Mouse (Mus musculus) midbrain, embryonic 14.5 days (tissue): Measurements from ENCODE around the gene Hist1h4b. TPM values are rescaled to one million over a fixed set of nuclear protein-coding genes. Genes with fewer than 3 reads are reported as not detected.
"Not testable (repeated sequence)": the region's sequence is repeated elsewhere in the genome, so short reads cannot be mapped to it uniquely, and the experiment has no call there.

Source experiments
- ATAC-seq: fragments of 200-750 bp; cut with Nextera tagmentation; 2 replicates; pipeline ENCODE4 v1.8.0; 2017; ENCODE audit warnings: moderate number of reproducible peaks, moderate library complexity; ENCODE audit not compliant: low FRiP score, low TSS enrichment
- DNase-seq: peaks from one replicate; pipeline ENCODE4 v3.0.0-alpha.2; 2015
- H3K27ac ChIP-seq: fragments of 300-500 bp; sonication (generic); replicated peaks from 2 replicates; pipeline ENCODE4 v1.5.1; 2014; ENCODE audit warnings: mild to moderate bottlenecking, low read depth, low read length, moderate library complexity
- H3K27me3 ChIP-seq: fragments of 300-500 bp; sonication (generic); 2 replicates; pipeline ENCODE4 v1.6.1; 2014; ENCODE audit warnings: low read length, control low read depth, mixed read lengths; ENCODE audit not compliant: control insufficient read depth, insufficient read depth
- H3K36me3 ChIP-seq: fragments of 300-500 bp; sonication (generic); 2 replicates; pipeline ENCODE4 v1.6.1; 2014; ENCODE audit warnings: low read length, control low read depth; ENCODE audit not compliant: control insufficient read depth, insufficient read depth
- H3K4me1 ChIP-seq: fragments of 300-500 bp; sonication (generic); 2 replicates; pipeline ENCODE4 v1.6.1; 2014; ENCODE audit warnings: mild to moderate bottlenecking, antibody characterized with exemption, low read length, control low read depth; ENCODE audit not compliant: control insufficient read depth, insufficient read depth
- H3K4me2 ChIP-seq: fragments of 300-500 bp; sonication (generic); 2 replicates; pipeline ENCODE4 v1.6.1; 2014; ENCODE audit warnings: mild to moderate bottlenecking, low read length, moderate library complexity
- H3K4me3 ChIP-seq: fragments of 300-500 bp; sonication (generic); replicated peaks from 2 replicates; pipeline ENCODE4 v1.5.1; 2014; ENCODE audit warnings: low read depth, low read length
- H3K9ac ChIP-seq: fragments of 300-500 bp; sonication (generic); replicated peaks from 2 replicates; pipeline ENCODE4 v1.6.1; 2014; ENCODE audit warnings: mild to moderate bottlenecking, low read length, moderate library complexity
- H3K9me3 ChIP-seq: fragments of 300-500 bp; sonication (generic); 2 replicates; pipeline ENCODE4 v1.6.1; 2016; ENCODE audit warnings: low read length, control low read depth, mixed read lengths; ENCODE audit not compliant: control insufficient read depth
- WGBS: fragments of 180-500 bp; shearing (Covaris S2); extraction: QIAGEN DNeasy Blood & Tissue Kit; methylation state at CpG from one replicate; pipeline ENCODE4 v1.1.7; 2014; 5-methylcytosine and 5-hydroxymethylcytosine counted together
- polyA plus RNA-seq: library from polyadenylated mRNA; unstranded; fragments of >200 nt; fragmentation: Nextera tagmentation; extraction: Ambion mirVana; gene quantifications from 2 replicates; pipeline ENCODE4 v1.2.1, GENCODE M21; 2014

The Hist1h4b gene
- polyA plus RNA-seq, 1 experiment from 2014 or later, result 2.8 TPM

DNA sequence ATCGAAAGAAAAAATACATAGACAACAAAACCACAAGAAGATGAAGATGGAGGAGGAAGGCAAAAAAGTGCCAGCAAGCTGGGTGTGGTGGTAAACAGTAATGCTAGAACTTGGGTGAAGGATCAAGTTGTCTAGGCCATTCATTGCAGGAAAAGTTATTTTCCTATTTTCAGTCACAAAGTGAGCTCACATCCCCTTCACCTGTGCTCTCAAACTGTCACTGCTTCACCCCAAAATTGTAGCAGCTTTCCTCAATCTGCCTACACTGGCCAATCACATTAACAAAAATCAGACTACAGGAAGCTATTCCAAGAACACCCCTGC is 3.1 kb downstream of the Hist1h4b start:
- no peaks in the 10 kb centered on the region for H3K36me3 ChIP-seq
- no peak overlapping the region for H3K27ac ChIP-seq
- peak overlapping the region; percentile 77 for H3K4me2 ChIP-seq
- ATAC-seq (no peak), DNase-seq (no peak)
- no peak overlapping the region for H3K9ac ChIP-seq
- 75% methylated on average over 1 of the region's 1 CpGs for WGBS
- peaks cover 31% of the 10 kb centered on the region for H3K4me1 ChIP-seq
- H3K27me3 ChIP-seq, result no peaks in the 10 kb centered on the region
- H3K9me3 ChIP-seq, result no peaks in the 10 kb centered on the region
- H3K4me3 ChIP-seq, result no peak overlapping the region

DNA sequence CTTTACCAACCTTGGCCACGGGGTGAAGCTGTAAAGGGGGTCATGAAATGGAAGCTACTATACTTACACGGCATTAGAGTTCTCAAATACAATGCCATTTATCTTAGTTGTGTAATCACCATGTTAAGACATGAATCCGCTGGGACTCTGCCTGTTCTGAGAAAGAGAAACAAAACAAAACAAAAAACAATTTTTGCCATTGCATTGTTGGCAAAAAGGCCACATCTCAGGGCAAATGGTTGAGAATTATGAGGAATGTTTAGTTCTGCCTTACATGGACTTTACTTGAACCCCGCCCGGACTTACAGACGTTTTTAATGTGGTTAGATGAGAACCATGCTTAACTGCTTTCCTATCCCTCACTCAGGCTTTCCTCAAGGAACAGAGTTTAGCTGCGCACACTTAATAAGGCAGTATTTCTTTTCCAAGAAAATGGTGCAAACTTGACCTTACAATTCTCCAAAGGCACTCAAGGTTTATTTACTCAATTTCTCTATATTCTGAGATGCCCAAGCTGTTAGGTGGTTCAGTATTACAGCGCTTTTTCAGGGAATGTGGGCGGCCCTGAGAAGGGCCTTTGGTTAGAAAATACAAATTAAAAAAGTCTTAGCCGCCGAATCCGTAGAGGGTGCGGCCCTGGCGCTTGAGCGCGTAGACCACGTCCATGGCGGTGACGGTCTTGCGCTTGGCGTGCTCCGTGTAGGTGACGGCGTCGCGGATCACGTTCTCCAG is 3.6 kb downstream of the Hist1h4b start:
- Histone ChIP-seq H3K36me3 (no peaks in the 10 kb centered on the region), H3K27ac (peak overlapping the region; percentile 79), H3K27me3 (no peaks in the 10 kb centered on the region), H3K9ac (peak overlapping the region; percentile 39; the same call in 1 of the 2 replicates), H3K4me1 (peaks cover 31% of the 10 kb centered on the region), H3K4me2 (peak overlapping the region; percentile 77), H3K9me3 (no peaks in the 10 kb centered on the region), H3K4me3 (peak overlapping the region; percentile 46)
- peak; percentile 44 for DNase-seq
- ATAC-seq, result peak; percentile 31
- under 1% methylated on average over 19 of the region's 27 CpGs for WGBS

- DNase-seq (peak; percentile 99), ATAC-seq (peak; percentile 86)
- Histone ChIP-seq H3K36me3 (no peaks in the 10 kb centered on the region), H3K27me3 (no peaks in the 10 kb centered on the region), H3K9ac (peak within 1 kb of the TSS; percentile 39; the same call in 1 of the 2 replicates), H3K4me1 (peaks cover 31% of the 10 kb centered on the region), H3K4me2 (peak within 1 kb of the TSS; percentile 77), H3K9me3 (no peaks in the 10 kb centered on the region), H3K4me3 (peak within 1 kb of the TSS; percentile 46), H3K27ac (peak within 1 kb of the TSS; percentile 79)
- WGBS, result under 1% methylated on average over 61 of the region's 72 CpGs
These were observed 4.4 kb downstream of the Hist1h4b start, which contains the start of gene Hist1h4a for GRCm38 (mm10) chr13:23760972-23761864. Gene Hist1h4a, minus strand, starts transcription at chr13:23761230.

- Histone ChIP-seq H3K27ac (peak within 1 kb of the TSS; percentile 79), H3K4me3 (peak within 1 kb of the TSS; percentile 46), H3K4me2 (peak within 1 kb of the TSS; percentile 77), H3K4me1 (peaks cover 31% of the 10 kb centered on the region), H3K9ac (peak within 1 kb of the TSS; percentile 34; the same call in 1 of the 2 replicates)
- not testable (repeated sequence) for H3K27me3 ChIP-seq, H3K9me3 ChIP-seq, H3K36me3 ChIP-seq
- ATAC-seq (peak; percentile 68), DNase-seq (peak; percentile 86)
- WGBS, result under 1% methylated on average over 35 of the region's 52 CpGs
These were observed 5.3 kb downstream of the Hist1h4b start, which contains the start of gene Hist1h3a for GRCm38 (mm10) chr13:23761871-23762821. Gene Hist1h3a, minus strand, starts transcription at chr13:23762386.

DNA sequence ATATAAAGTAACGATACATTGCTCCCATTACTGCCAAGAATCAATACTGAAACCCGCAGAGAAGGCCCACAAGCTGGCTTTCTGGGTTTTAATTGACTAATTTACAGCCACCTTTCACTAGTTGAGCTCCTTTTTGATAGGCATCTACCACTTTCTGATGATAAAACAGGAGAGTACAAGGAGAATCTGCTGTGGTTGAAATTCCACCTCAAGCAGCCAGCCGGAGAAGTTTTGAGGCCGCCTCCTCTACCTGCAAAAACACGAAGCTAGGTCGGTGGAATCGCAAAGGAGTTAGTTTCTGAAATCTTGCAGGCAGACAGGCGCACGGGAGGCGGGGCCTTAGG is 6.4 kb downstream of the Hist1h4b start:
- no peak for DNase-seq
- peaks cover 26% of the 10 kb centered on the region for H3K4me1 ChIP-seq

GRCm38 (mm10) chr13:23763586-23764323 is 6.9 kb downstream of the Hist1h4b start, which contains the start of gene Hist1h1a:
Gene Hist1h1a, plus strand, starts transcription at chr13:23763666.
- Histone ChIP-seq H3K4me2 (peak within 1 kb of the TSS; percentile 77), H3K4me1 (peaks cover 26% of the 10 kb centered on the region), H3K36me3 (no peaks in the 10 kb centered on the region), H3K4me3 (peak within 1 kb of the TSS; percentile 46), H3K27me3 (no peaks in the 10 kb centered on the region), H3K9ac (peak within 1 kb of the TSS; percentile 36), H3K9me3 (no peaks in the 10 kb centered on the region), H3K27ac (peak within 1 kb of the TSS; percentile 79)
- peak; percentile 93 for DNase-seq
- WGBS, result 2% methylated on average over 34 of the region's 34 CpGs
- peak; percentile 75 for ATAC-seq

More for the DNA sequence above, 6.4 kb downstream of the Hist1h4b start:
- Histone ChIP-seq H3K4me2 (peak overlapping the region; percentile 77), H3K4me3 (peak overlapping the region; percentile 46), H3K9ac (no peak overlapping the region), H3K27ac (peak overlapping the region; percentile 79; the same call in 1 of the 2 replicates), H3K36me3 (no peaks in the 10 kb centered on the region), H3K27me3 (no peaks in the 10 kb centered on the region), H3K9me3 (no peaks in the 10 kb centered on the region)
- ATAC-seq, result no peak
- 1% methylated on average over 10 of the region's 10 CpGs for WGBS

DNA sequence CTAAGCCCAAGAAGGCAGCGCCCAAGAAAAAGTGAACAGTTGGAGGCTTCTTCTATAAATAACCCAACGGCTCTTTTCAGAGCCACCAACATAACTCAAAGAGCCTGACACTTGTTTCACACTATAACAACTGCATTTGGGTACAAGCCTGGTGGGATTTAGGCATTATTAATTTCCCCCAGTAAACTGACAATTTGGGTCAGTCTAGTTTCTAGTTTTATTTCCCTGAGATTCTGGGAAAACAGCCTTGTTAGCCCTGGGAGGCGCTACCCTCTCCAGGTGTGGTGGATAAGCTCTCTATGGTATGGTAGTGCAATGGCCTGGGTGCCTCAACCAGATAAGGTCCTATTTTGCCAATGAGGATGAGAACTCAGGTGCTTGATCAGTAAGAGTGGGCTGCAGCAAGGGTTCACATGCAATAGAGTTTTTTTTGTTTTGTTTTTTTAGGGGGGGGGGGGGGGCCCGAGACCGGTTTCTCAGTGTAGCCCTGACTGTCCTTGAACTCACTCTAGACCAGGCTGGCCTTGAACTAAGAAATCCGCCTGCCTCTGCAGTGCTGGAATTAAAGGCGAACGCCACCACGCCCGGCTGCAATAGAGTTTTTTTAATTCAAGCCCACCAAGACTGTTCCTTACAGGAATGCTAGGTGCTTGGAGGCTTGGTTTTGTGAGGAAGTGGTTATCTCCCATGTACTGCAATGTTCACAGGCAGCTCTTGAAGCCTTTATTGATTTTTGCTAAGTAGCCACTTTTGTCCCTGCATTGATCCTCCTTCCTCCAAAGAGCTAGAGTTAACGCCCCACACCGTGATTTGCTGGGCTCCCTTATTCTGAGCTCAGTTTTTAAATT is 7.7 kb downstream of the Hist1h4b start:
- Histone ChIP-seq H3K4me2 (peak overlapping the region; percentile 77), H3K27ac (no peak overlapping the region), H3K36me3 (no peaks in the 10 kb centered on the region), H3K4me3 (peak overlapping the region; percentile 46; the same call in 1 of the 2 replicates), H3K9ac (no peak overlapping the region), H3K27me3 (no peaks in the 10 kb centered on the region), H3K4me1 (peaks cover 26% of the 10 kb centered on the region), H3K9me3 (no peaks in the 10 kb centered on the region)
- DNase-seq (no peak), ATAC-seq (no peak)
- WGBS, result 28% methylated on average over 12 of the region's 12 CpGs
